Comparison of ENCODE assay signal across 22 mouse cellular contexts in the genomic region with DNA sequence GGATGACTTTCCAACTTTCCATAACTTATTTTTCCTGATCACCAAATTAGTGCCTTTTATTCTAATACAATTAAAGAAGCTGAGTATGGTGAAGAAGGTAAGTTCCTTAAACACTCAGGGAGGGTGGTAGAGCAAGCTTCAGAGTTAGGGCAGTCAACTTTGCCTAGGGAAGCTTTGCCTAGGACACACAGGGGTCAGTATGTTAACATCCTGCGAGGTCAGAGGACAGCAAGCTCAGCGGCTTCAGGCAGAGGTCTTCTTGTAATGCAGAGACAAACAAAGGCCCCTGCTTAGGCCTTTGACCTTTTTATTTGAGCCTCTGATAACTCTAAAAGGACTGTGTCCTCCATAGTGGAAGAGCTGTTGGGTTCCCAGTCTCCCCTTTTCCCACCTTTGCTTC. TPM values are rescaled to one million over a fixed set of nuclear protein-coding genes. Genes with fewer than 3 reads are reported as not detected.
DNase-seq lines count a peak whose midpoint lies in the region; ATAC-seq and TF ChIP-seq lines count a peak whose summit lies in the region.
"Had no signal": no experiment of that assay in that cellular context is flagged by ENCODE, and none has a peak within 500 bp of the region (broad histone marks: within the 10 kb centered on the region; RNA-seq: fewer than 3 reads in every experiment).

No protein-coding gene starts in this region.

- H3K9ac ChIP-seq in liver, adult 2 months (ENCODE audit: low read depth, low read length): no peak overlapping the region
- H3K9ac ChIP-seq in liver, postnatal 0 days (replicated peaks): no peak overlapping the region
- H3K9ac ChIP-seq: embryonic facial prominence, embryonic 13.5 days; forebrain, embryonic 13.5 days; forebrain, postnatal 0 days; hindbrain, embryonic 13.5 days had no signal

- no peaks in the 10 kb centered on the region for H3K79me2 ChIP-seq in liver, adult 2 months (ENCODE audit: control insufficient read depth, insufficient read depth, low read length)

- no peak for TF ChIP-seq CTCF in liver, adult 2 months (IDR thresholded peaks at IDR 0.05; ENCODE audit: low read depth, low read length)
- TF ChIP-seq CTCF in liver, postnatal 0 days (IDR thresholded peaks at IDR 0.05; ENCODE audit: low read depth): no peak
- TF ChIP-seq CTCF in testis, adult 2 months (IDR thresholded peaks at IDR 0.05; ENCODE audit: control insufficient read depth, insufficient read depth, insufficient replicate concordance, low read depth, low read length): no peak
- TF ChIP-seq CTCF in olfactory bulb, adult 2 months (IDR thresholded peaks at IDR 0.05; ENCODE audit: insufficient read depth, low read depth, low read length): no peak

- no peak for TF ChIP-seq POLR2A in liver, adult 2 months (IDR thresholded peaks at IDR 0.05; ENCODE audit: extremely low read depth, insufficient read depth, low read length)
- TF ChIP-seq POLR2A in testis, adult 2 months (IDR thresholded peaks at IDR 0.05; ENCODE audit: control insufficient read depth, low read depth, low read length): no peak
- no peak for TF ChIP-seq POLR2A in olfactory bulb, adult 2 months (IDR thresholded peaks at IDR 0.05; ENCODE audit: insufficient read depth, low read depth, low read length)

- H3K36me3 ChIP-seq in liver, adult 2 months (ENCODE audit: control insufficient read depth, insufficient read depth, low read length): no peaks in the 10 kb centered on the region
- no peaks in the 10 kb centered on the region for H3K36me3 ChIP-seq in liver, postnatal 0 days (replicated peaks; ENCODE audit: insufficient read depth, low read length)
- H3K36me3 ChIP-seq in testis, adult 2 months (ENCODE audit: control insufficient read depth, insufficient read depth, low read length): no peaks in the 10 kb centered on the region

- H3K9me3 ChIP-seq in liver, postnatal 0 days (ENCODE audit: low read length): no peaks in the 10 kb centered on the region
- H3K9me3 ChIP-seq: embryonic facial prominence, embryonic 13.5 days; forebrain, embryonic 13.5 days; heart, embryonic 10.5 days; hindbrain, embryonic 13.5 days had no signal

- TF ChIP-seq EP300 in liver, postnatal 0 days (IDR thresholded peaks at IDR 0.05; ENCODE audit: low read depth): no peak

- peak; percentile 52 for DNase-seq in liver, adult 2 months (ENCODE audit: extremely low read depth, low read depth, low spot score)
- no peak for DNase-seq in liver, postnatal 0 days
- DNase-seq in testis, postnatal 14 days (ENCODE audit: low spot score): no peak
- DNase-seq in urinary bladder, postnatal 36 days (ENCODE audit: low spot score in 2 of 2): no peak
- DNase-seq: adrenal gland, postnatal 14 days; cerebellum, adult 11-12 months; cerebellum, adult 9-11 months; cerebellum, postnatal 36 days; forebrain, postnatal 0 days; gastrocnemius, postnatal 36 days; heart, adult 18-20 months; heart, postnatal 10 days had no signal

- H3K4me3 ChIP-seq in liver, adult 2 months (ENCODE audit: insufficient read depth, low read depth, low read length): no peak overlapping the region
- H3K4me3 ChIP-seq in liver, postnatal 0 days (ENCODE audit: low read depth, low read length): no peak overlapping the region
- no peak overlapping the region for H3K4me3 ChIP-seq in testis, adult 2 months (ENCODE audit: control insufficient read depth, low read depth, low read length)
- no peak overlapping the region for H3K4me3 ChIP-seq in olfactory bulb, adult 2 months (ENCODE audit: insufficient read depth, low read depth, low read length)
- H3K4me3 ChIP-seq: embryonic facial prominence, embryonic 13.5 days; forebrain, embryonic 13.5 days; heart, embryonic 10.5 days; hindbrain, embryonic 13.5 days had no signal

- H3K27me3 ChIP-seq in liver, adult 2 months (ENCODE audit: control insufficient read depth, insufficient read depth, low read length): no peaks in the 10 kb centered on the region
- H3K27me3 ChIP-seq in liver, postnatal 0 days (ENCODE audit: insufficient read depth, low read length): no peaks in the 10 kb centered on the region
- no peaks in the 10 kb centered on the region for H3K27me3 ChIP-seq in testis, adult 2 months (ENCODE audit: control insufficient read depth, insufficient read depth, low read length)
- H3K27me3 ChIP-seq: CH12.LX; embryonic facial prominence, embryonic 13.5 days; forebrain, embryonic 13.5 days; hindbrain, embryonic 13.5 days; Patski had no signal

- ATAC-seq in liver, postnatal 0 days: no peak
- ATAC-seq: activated CD4-positive, CD25-positive, alpha-beta regulatory T cell, adult 4 months; forebrain, embryonic 13.5 days; forebrain, postnatal 0 days; Patski had no signal

- no peak overlapping the region for H3K27ac ChIP-seq in liver, adult 2 months (replicated peaks; ENCODE audit: insufficient read depth, low read depth, low read length)
- no peak overlapping the region for H3K27ac ChIP-seq in liver, postnatal 0 days (ENCODE audit: low read depth)
- H3K27ac ChIP-seq in testis, adult 2 months (ENCODE audit: control insufficient read depth, insufficient read depth, low read depth, low read length): peak overlapping the region; percentile 25; the same call in 1 of the 2 replicates
- 0 out of 2 replicates have a peak overlapping the region, but pooled peaks have one; percentile 32 for H3K27ac ChIP-seq in olfactory bulb, adult 2 months (ENCODE audit: insufficient read depth, low read depth, low read length)
- H3K27ac ChIP-seq: embryonic facial prominence, embryonic 13.5 days; forebrain, embryonic 13.5 days; heart, embryonic 10.5 days; hindbrain, embryonic 13.5 days had no signal

- WGBS in liver, adult 2 months: 11% methylated on average over 2 of the region's 2 CpGs
- WGBS in liver, postnatal 0 days (ENCODE audit: insufficient replicate concordance): 37% methylated on average over 2 of the region's 2 CpGs
- 88% methylated on average over 2 of the region's 2 CpGs for WGBS in olfactory bulb, adult 2 months

- H3K4me2 ChIP-seq in liver, postnatal 0 days (ENCODE audit: low read depth, low read length): no peak overlapping the region
- H3K4me2 ChIP-seq: embryonic facial prominence, embryonic 13.5 days; forebrain, embryonic 13.5 days; hindbrain, embryonic 13.5 days had no signal

- no peaks in the 10 kb centered on the region for H3K4me1 ChIP-seq in liver, adult 2 months (ENCODE audit: control insufficient read depth, insufficient read depth, low read length)
- peaks cover 7% of the 10 kb centered on the region for H3K4me1 ChIP-seq in liver, postnatal 0 days (ENCODE audit: insufficient read depth)
- H3K4me1 ChIP-seq in testis, adult 2 months (ENCODE audit: control insufficient read depth, insufficient read depth, low read length): peaks cover 7% of the 10 kb centered on the region
- H3K4me1 ChIP-seq in olfactory bulb, adult 2 months (ENCODE audit: control insufficient read depth, insufficient read depth, low read length): peaks cover 41% of the 10 kb centered on the region
- H3K4me1 ChIP-seq: embryonic facial prominence, embryonic 13.5 days had no signal

RNA-seq across cellular contexts. Expression of gene Esyt3, which starts 32.4 kb away (rescaled TPM):
- under 0.01 TPM in 1 of 2 replicates, not detected in the other for total RNA-seq in liver, adult 2 months (2014; rRNA removed)
- polyA plus RNA-seq in liver, adult 2 months (2012; rRNA removed): 0.06 and 0.11 TPM in 2 replicates
- 0.06 and 0.13 TPM in 2 replicates for polyA plus RNA-seq in liver, postnatal 0 days (2015; fragmentation: Nextera tagmentation; extraction: Ambion mirVana)
- 61.3 and 70.7 TPM in 2 replicates for polyA plus RNA-seq in testis, adult 2 months (2012; rRNA removed)
- not detected in 2 replicates for polyA plus RNA-seq in olfactory bulb, adult 2 months (2012; ENCODE audit: insufficient read depth, insufficient read length, low replicate concordance, missing spikeins)
- total RNA-seq: CH12.LX; gastrocnemius, adult 18-20 months; gastrocnemius, postnatal 36 days had no signal

RNA-seq across cellular contexts. Expression of gene Mras, which starts 46.5 kb away (rescaled TPM):
- total RNA-seq in liver, adult 2 months (2014; rRNA removed): 1.3 and 2.9 TPM in 2 replicates
- polyA plus RNA-seq in liver, adult 2 months (2012; rRNA removed): 3.5 and 4.1 TPM in 2 replicates
- polyA plus RNA-seq in liver, postnatal 0 days (2015; fragmentation: Nextera tagmentation; extraction: Ambion mirVana): 1.0 and 1.5 TPM in 2 replicates
- 17.2 and 20.2 TPM in 2 replicates for polyA plus RNA-seq in testis, adult 2 months (2012; rRNA removed)
- polyA plus RNA-seq in olfactory bulb, adult 2 months (2012; ENCODE audit: insufficient read depth, insufficient read length, low replicate concordance, missing spikeins): not detected in 2 replicates
- polyA plus RNA-seq: activated CD4-positive, CD25-positive, alpha-beta regulatory T cell, adult 4 months had no signal

Comparison
In these comparisons a context has a peak if more than half of its experiments do, and no peak if none do; other contexts are left out.
1. H3K27ac ChIP-seq: peak in testis, adult 2 months (single experiment) and olfactory bulb, adult 2 months (single experiment); none in liver, adult 2 months (single experiment) and liver, postnatal 0 days (single experiment).
2. RNA of gene Esyt3, which starts 32.4 kb away (polyA plus RNA-seq): 61.3 to 70.7 TPM in testis, adult 2 months; 0.06 to 0.13 TPM in liver, postnatal 0 days, 0.06 to 0.11 TPM in liver, adult 2 months and not detected in olfactory bulb, adult 2 months; every median in the first group is over 10 times any median in the second.